Mouse (Mus musculus) spleen, adult 2 months (tissue): ENCODE results near the gene Ppfia4.

ENCODE experiments used
- CTCF ChIP-seq: fragments of 200-500 bp; IDR thresholded peaks from 2 replicates; pipeline ENCODE4 v1.5.1; 2011; ENCODE audit warnings: mild to moderate bottlenecking, inconsistent platforms; ENCODE audit not compliant: insufficient read depth, insufficient read length, insufficient replicate concordance; ENCODE audit errors: extremely low read depth
- POLR2A ChIP-seq: fragments of 200-500 bp; IDR thresholded peaks from 2 replicates; pipeline ENCODE4 v1.6.1; 2011; ENCODE audit warnings: low read depth, low read length, inconsistent platforms

- TF ChIP-seq CTCF = no peak
- no peak for TF ChIP-seq POLR2A
These were observed at the start of gene Ppfia4 for GRCm38 (mm10) chr1:134332770-134333271.
